Mouse (Mus musculus) thymus, postnatal 4 days (tissue): ENCODE measurements at regions not wholly inside any gene's neighbourhood (a gene's known extent, or its start where the extent isn't known, plus 50 kb on each side); places are given as distances from the start of the nearest gene placed in this dataset.

Experiments used
- DNase-seq: peaks from one replicate; pipeline ENCODE4 v3.0.0; 2021

DNA sequence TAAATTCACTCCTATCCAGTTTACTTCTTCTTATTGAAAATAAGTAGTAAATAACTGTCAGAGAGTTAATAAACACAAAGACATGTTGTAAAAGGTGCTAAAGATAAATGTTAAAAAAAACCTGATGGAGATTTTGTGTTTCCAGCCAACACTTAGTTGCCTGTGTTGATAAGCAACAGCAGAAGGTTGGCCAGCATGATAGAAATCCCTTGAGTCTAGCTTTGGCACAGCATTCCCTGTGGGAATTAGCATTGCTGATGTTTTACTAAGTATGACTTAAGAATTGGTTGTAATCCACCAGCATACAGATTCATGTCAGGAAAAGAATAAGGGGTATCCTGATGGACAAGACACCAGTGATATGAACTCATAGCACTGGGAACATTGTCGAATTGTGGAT is 594.3 kb downstream of the Plod2 start:
- no peak for DNase-seq

DNA sequence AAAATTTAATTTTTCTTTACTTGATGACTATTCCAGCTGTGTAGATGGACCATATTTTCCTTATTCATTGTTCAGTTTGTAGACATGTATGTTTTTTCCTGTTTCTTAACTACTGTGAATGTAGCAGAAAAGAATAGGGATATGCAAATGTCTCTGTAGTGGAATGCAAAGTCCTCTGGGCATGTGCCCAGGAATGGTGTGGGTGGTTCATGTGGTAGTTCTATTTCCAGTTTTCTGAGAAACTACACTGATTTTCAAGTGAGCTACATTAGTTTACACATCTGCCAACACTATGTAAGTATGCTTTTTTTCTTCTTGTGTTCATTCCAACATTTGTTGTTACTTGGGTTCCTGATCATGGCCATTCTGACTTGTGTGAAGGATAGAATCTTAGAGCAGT is 628.0 kb downstream of the Plod2 start:
- DNase-seq: no peak

DNA sequence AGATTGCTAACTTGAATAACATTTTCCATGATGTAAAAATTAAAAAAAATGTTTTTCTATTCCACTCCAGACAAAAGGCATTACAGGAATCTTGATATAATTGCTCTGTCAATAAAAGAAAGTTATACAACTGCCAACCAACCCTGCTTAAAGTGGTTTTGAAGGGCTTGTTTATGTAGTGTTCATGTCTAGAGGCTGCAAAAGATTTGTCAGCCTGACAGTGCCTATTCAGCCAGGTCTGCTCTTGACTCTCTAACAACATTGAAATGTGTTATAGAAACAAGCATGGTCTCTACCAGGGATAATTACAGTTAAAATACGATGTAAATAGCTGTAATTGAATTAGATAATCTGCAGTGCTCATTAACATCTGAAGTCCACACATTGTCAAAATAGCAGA is 644.6 kb downstream of the Plod2 start:
- DNase-seq: no peak

DNA sequence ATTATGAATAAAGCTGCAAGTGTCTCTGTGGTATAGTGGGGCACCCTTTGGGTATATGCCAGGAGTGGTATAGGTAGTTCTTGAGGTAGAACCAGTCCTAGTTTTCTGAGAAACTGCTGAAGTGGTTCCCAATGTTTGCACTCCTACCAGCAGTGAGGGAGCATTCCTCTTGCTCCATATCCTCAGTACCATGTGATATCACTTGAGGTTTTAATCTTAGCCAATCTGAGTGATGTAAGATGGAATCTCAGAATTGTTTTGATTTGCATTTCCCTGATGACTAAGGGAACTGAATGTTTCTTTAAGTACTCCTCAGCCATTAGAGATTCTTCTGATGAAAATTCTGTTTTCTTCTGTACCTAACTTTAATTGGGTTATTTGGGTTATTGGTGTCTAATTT is 690.5 kb downstream of the Plod2 start:
- no peak for DNase-seq

DNA sequence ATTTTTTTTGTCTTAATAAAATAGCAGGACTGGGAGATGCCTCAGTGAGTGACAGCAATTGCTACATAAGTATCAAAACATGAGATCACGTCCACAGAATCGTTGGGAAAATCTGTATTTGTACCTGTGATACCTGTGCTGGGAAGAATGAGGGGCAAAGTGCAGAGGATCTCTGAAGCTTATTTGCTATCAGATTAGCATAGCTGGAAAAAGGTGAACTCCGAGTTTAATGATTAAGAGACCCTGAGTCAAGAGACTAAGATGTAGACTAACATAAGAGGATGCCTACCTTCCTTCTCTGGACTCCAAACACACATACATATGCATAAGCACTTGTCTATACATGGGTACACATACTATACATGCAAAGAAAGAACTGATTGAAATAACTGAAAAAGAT is 710.1 kb downstream of the Plod2 start:
- no peak for DNase-seq

DNA sequence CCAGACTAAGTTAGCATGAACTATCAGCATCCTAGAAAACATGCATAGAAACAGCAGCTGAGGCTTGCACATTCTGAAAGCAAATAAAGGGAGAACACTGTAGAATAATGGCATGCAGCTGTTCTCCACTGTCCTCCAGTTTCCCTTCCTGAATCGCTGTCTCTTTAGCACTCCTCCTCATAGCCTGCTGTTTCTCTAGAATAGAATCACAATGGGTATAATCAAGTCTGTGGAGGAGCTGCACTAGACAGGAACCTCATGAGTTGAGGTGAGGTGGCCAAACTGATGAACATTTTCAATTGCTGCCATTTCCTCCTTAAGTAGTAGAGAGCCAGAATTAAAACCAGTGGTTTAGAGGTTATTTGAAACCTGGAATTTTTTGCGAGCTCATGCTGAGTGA is 755.3 kb downstream of the Plod2 start:
- no peak for DNase-seq

DNA sequence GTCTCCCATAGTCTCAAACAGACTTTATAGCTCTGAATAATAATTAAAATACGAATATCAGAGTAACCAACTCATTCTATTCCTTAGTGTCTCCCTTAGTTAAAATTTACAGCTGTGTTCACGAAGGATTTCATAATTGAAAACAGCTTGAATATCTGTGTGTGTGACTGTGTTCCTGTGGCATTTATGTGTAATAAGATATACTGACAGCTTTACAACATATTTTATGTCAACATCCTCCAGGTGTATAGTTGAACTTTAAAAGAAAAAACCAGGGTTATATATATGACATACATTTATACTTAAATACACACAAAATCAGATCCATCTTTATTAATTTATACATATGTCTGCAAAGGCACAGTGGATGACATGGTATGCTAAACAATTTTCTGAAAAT is 764.7 kb downstream of the Plod2 start:
- no peak for DNase-seq

DNA sequence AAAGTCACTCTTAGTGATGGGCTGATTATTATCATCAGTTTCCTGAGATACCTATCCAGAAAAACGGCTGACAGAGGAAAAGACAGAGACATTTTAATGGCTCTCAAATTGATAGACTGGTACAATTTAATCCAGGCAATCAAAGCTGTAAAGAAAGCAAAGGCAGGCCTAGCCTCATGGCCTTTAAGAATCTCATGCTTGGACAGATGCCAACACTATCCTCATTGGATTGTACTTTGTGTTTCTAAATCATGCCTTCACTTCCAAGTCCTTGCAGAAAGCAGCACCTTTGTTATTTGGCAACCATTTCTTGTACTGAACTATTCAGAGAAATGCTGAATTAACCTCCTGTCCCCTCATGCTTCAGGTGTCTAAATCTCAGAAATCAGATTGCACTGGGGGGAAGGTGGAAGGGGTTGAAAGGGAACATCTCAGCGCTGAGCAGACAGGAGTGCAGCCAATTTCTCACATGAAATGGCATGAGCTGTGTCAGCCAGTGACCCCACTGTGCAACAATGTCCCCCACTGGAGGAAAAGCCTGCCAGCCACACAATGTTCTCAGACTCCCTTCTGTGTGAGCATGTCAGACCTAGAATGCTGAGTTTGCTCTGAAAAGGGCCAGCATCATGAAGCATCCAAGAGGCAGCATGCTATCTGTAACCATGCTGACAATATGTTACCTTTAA is 787.1 kb downstream of the Plod2 start:
- no peak for DNase-seq
